Mouse (Mus musculus): Measurements from ENCODE around the gene Tmem161a. TPM values are rescaled to one million over a fixed set of nuclear protein-coding genes. Genes with fewer than 3 reads are reported as not detected.

The Tmem161a gene
- total RNA-seq, 1 experiment: 73.9 TPM

GRCm38 (mm10) chr8:70201417-70201816 is 29.3 kb downstream of the Tmem161a start:
- no peak for TF ChIP-seq ZNF384 (IDR thresholded peaks at IDR 0.05; ENCODE audit: low read depth, low read length)
- no peak for TF ChIP-seq ZC3H11A (IDR thresholded peaks at IDR 0.05; ENCODE audit: borderline replicate concordance, low read depth, low read length)
- no peak for TF ChIP-seq MAFK (IDR thresholded peaks at IDR 0.05; ENCODE audit: insufficient read depth, low read depth, low read length)
- no peak for TF ChIP-seq CHD2 (IDR thresholded peaks at IDR 0.05; ENCODE audit: low read depth, low read length)
- TF ChIP-seq HCFC1 (IDR thresholded peaks at IDR 0.05; ENCODE audit: borderline replicate concordance, insufficient read depth, low read length): no peak
- Histone ChIP-seq H3K36me3 (ENCODE audit: control insufficient read depth, insufficient read depth, low read length, poor library complexity, severe bottlenecking) (no peaks in the 10 kb centered on the region), H3K4me3 (ENCODE audit: insufficient read depth in 1 of 2, low read depth in 1 of 2, low read length in 2 of 2, poor library complexity in 1 of 2, severe bottlenecking in 1 of 2) (no peak overlapping the region), H3K9ac (ENCODE audit: insufficient read depth, low read depth, low read length, poor library complexity, severe bottlenecking) (no peak overlapping the region), H3K9me3 (ENCODE audit: control insufficient read depth, insufficient read depth, low read depth, low read length) (no peaks in the 10 kb centered on the region), H3K27ac (ENCODE audit: insufficient read depth, low read depth, low read length, poor library complexity, severe bottlenecking) (no peak overlapping the region), H3K4me1 (ENCODE audit: control insufficient read depth in 2 of 2, insufficient read depth in 2 of 2, low read length in 2 of 2, poor library complexity in 1 of 2) (peaks cover 0 to 2% of the 10 kb centered on the region in 2 experiments; a peak in 1 of 4 replicates)
- no peak for DNase-seq (ENCODE audit: low read depth, low spot score)
- in situ Hi-C loops (cut with MboI; ENCODE audit: low sequenced_read_pairs in 2 of 2, unreplicated experiment in 2 of 2): no loop called here

GRCm38 (mm10) chr8:70203072-70203471 is 30.9 kb downstream of the Tmem161a start:
- TF ChIP-seq ZC3H11A (IDR thresholded peaks at IDR 0.05; ENCODE audit: borderline replicate concordance, low read depth, low read length) (no peak), HCFC1 (IDR thresholded peaks at IDR 0.05; ENCODE audit: borderline replicate concordance, insufficient read depth, low read length) (no peak)
- Histone ChIP-seq H3K27ac (ENCODE audit: insufficient read depth, low read depth, low read length, poor library complexity, severe bottlenecking) (no peak overlapping the region), H3K9ac (ENCODE audit: insufficient read depth, low read depth, low read length, poor library complexity, severe bottlenecking) (no peak overlapping the region), H3K4me1 (ENCODE audit: control insufficient read depth in 2 of 2, insufficient read depth in 2 of 2, low read length in 2 of 2, poor library complexity in 1 of 2) (peaks cover 0 to 2% of the 10 kb centered on the region in 2 experiments; a peak in 1 of 4 replicates), H3K9me3 (ENCODE audit: control insufficient read depth, insufficient read depth, low read depth, low read length) (no peaks in the 10 kb centered on the region), H3K4me3 (ENCODE audit: insufficient read depth in 1 of 2, low read depth in 1 of 2, low read length in 2 of 2, poor library complexity in 1 of 2, severe bottlenecking in 1 of 2) (no peak overlapping the region), H3K36me3 (ENCODE audit: control insufficient read depth, insufficient read depth, low read length, poor library complexity, severe bottlenecking) (no peaks in the 10 kb centered on the region)
- in situ Hi-C loops (cut with MboI; ENCODE audit: low sequenced_read_pairs in 2 of 2, unreplicated experiment in 2 of 2): no loop called here
- DNase-seq (ENCODE audit: low read depth, low spot score): no peak

- H3K27ac ChIP-seq (ENCODE audit: insufficient read depth, low read depth, low read length, poor library complexity, severe bottlenecking): no peak overlapping the region
- no peaks in the 10 kb centered on the region for H3K36me3 ChIP-seq (ENCODE audit: control insufficient read depth, insufficient read depth, low read length, poor library complexity, severe bottlenecking)
- in situ Hi-C loops (cut with MboI; ENCODE audit: low sequenced_read_pairs in 2 of 2, unreplicated experiment in 2 of 2): no loop called here
- no peaks in the 10 kb centered on the region for H3K9me3 ChIP-seq (ENCODE audit: control insufficient read depth, insufficient read depth, low read depth, low read length)
- no peak overlapping the region for H3K4me3 ChIP-seq (ENCODE audit: insufficient read depth in 1 of 2, low read depth in 1 of 2, low read length in 2 of 2, poor library complexity in 1 of 2, severe bottlenecking in 1 of 2)
- no peak for TF ChIP-seq HCFC1 (IDR thresholded peaks at IDR 0.05; ENCODE audit: borderline replicate concordance, insufficient read depth, low read length)
- no peak for TF ChIP-seq ZC3H11A (IDR thresholded peaks at IDR 0.05; ENCODE audit: borderline replicate concordance, low read depth, low read length)
- TF ChIP-seq ZNF384 (IDR thresholded peaks at IDR 0.05; ENCODE audit: low read depth, low read length): no peak
- no peak for TF ChIP-seq MAFK (IDR thresholded peaks at IDR 0.05; ENCODE audit: insufficient read depth, low read depth, low read length)
- TF ChIP-seq CHD2 (IDR thresholded peaks at IDR 0.05; ENCODE audit: low read depth, low read length): no peak
- DNase-seq (ENCODE audit: low read depth, low spot score): no peak
- no peak overlapping the region for H3K9ac ChIP-seq (ENCODE audit: insufficient read depth, low read depth, low read length, poor library complexity, severe bottlenecking)
- H3K4me1 ChIP-seq (ENCODE audit: control insufficient read depth in 2 of 2, insufficient read depth in 2 of 2, low read length in 2 of 2, poor library complexity in 1 of 2): peaks cover 0 to 3% of the 10 kb centered on the region in 2 experiments; a peak in 1 of 4 replicates
Observed at GRCm38 (mm10) chr8:70204757-70205156, 32.6 kb downstream of the Tmem161a start.

- H3K27ac ChIP-seq (ENCODE audit: insufficient read depth, low read depth, low read length, poor library complexity, severe bottlenecking): no peak overlapping the region
- TF ChIP-seq CHD2 (IDR thresholded peaks at IDR 0.05; ENCODE audit: low read depth, low read length) (no peak), HCFC1 (IDR thresholded peaks at IDR 0.05; ENCODE audit: borderline replicate concordance, insufficient read depth, low read length) (no peak), ZC3H11A (IDR thresholded peaks at IDR 0.05; ENCODE audit: borderline replicate concordance, low read depth, low read length) (no peak), MAFK (IDR thresholded peaks at IDR 0.05; ENCODE audit: insufficient read depth, low read depth, low read length) (no peak), ZNF384 (IDR thresholded peaks at IDR 0.05; ENCODE audit: low read depth, low read length) (no peak)
- H3K9ac ChIP-seq (ENCODE audit: insufficient read depth, low read depth, low read length, poor library complexity, severe bottlenecking): no peak overlapping the region
- no peaks in the 10 kb centered on the region for H3K36me3 ChIP-seq (ENCODE audit: control insufficient read depth, insufficient read depth, low read length, poor library complexity, severe bottlenecking)
- no peak overlapping the region for H3K4me3 ChIP-seq (ENCODE audit: insufficient read depth in 1 of 2, low read depth in 1 of 2, low read length in 2 of 2, poor library complexity in 1 of 2, severe bottlenecking in 1 of 2)
- no peaks in the 10 kb centered on the region for H3K9me3 ChIP-seq (ENCODE audit: control insufficient read depth, insufficient read depth, low read depth, low read length)
- DNase-seq (ENCODE audit: low read depth, low spot score): no peak
- peaks cover 4 to 14% of the 10 kb centered on the region in 2 experiments; a peak in 3 of 4 replicates for H3K4me1 ChIP-seq (ENCODE audit: control insufficient read depth in 2 of 2, insufficient read depth in 2 of 2, low read length in 2 of 2, poor library complexity in 1 of 2)
- in situ Hi-C loops (cut with MboI; ENCODE audit: low sequenced_read_pairs in 2 of 2, unreplicated experiment in 2 of 2): no loop called here
Observed at GRCm38 (mm10) chr8:70208130-70208529, 36.0 kb downstream of the Tmem161a start.

- H3K27ac ChIP-seq (ENCODE audit: insufficient read depth, low read depth, low read length, poor library complexity, severe bottlenecking): no peak overlapping the region
- peaks cover 9 to 12% of the 10 kb centered on the region in 2 experiments; a peak in 3 of 4 replicates for H3K4me1 ChIP-seq (ENCODE audit: control insufficient read depth in 2 of 2, insufficient read depth in 2 of 2, low read length in 2 of 2, poor library complexity in 1 of 2)
- DNase-seq (ENCODE audit: low read depth, low spot score): no peak
- no peaks in the 10 kb centered on the region for H3K9me3 ChIP-seq (ENCODE audit: control insufficient read depth, insufficient read depth, low read depth, low read length)
- TF ChIP-seq CHD2 (IDR thresholded peaks at IDR 0.05; ENCODE audit: low read depth, low read length): no peak
- no peak for TF ChIP-seq HCFC1 (IDR thresholded peaks at IDR 0.05; ENCODE audit: borderline replicate concordance, insufficient read depth, low read length)
- 0 out of 2 replicates have a peak, but pooled peaks have one; percentile 2 for TF ChIP-seq ZC3H11A (IDR thresholded peaks at IDR 0.05; ENCODE audit: borderline replicate concordance, low read depth, low read length)
- TF ChIP-seq ZNF384 (IDR thresholded peaks at IDR 0.05; ENCODE audit: low read depth, low read length): no peak
- H3K4me3 ChIP-seq (ENCODE audit: insufficient read depth in 1 of 2, low read depth in 1 of 2, low read length in 2 of 2, poor library complexity in 1 of 2, severe bottlenecking in 1 of 2): no peak overlapping the region
- H3K36me3 ChIP-seq (ENCODE audit: control insufficient read depth, insufficient read depth, low read length, poor library complexity, severe bottlenecking): no peaks in the 10 kb centered on the region
- H3K9ac ChIP-seq (ENCODE audit: insufficient read depth, low read depth, low read length, poor library complexity, severe bottlenecking): peak overlapping the region; percentile 1; the same call in 1 of the 2 replicates
- in situ Hi-C loops (cut with MboI; ENCODE audit: low sequenced_read_pairs in 2 of 2, unreplicated experiment in 2 of 2): no loop called here
Observed at GRCm38 (mm10) chr8:70210538-70210937, 38.4 kb downstream of the Tmem161a start.
